Comparison of ENCODE assay signal across 16 mouse cellular contexts in the genomic region with DNA sequence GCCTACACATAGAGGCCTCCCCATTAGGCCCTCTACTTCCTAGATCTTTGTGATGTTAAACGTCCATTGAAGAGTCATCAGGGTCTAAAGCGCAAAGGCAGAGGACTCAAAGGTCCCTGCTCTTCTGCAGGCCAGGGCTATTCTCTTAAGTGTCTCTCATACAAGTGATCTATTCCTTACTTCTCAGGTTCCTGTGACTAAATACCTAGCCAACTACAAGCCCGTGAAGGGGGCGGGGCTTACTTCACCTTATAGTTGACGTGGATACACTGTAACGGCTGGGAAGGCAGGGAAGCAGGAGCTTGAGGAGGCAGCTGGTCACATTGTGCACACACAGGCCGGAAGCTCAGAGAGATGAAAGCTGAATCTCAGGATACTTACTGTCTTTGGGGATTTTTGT. TPM values are rescaled to one million over a fixed set of nuclear protein-coding genes. Genes with fewer than 3 reads are reported as not detected.
DNase-seq lines count a peak whose midpoint lies in the region; ATAC-seq and TF ChIP-seq lines count a peak whose summit lies in the region.
"Had no signal": no experiment of that assay in that cellular context is flagged by ENCODE, and none has a peak within 500 bp of the region (broad histone marks: within the 10 kb centered on the region; RNA-seq: fewer than 3 reads in every experiment).

No protein-coding gene starts in this region.

- no peak for ATAC-seq in heart, embryonic 15.5 days (replicated peaks; ENCODE audit: insufficient number of reproducible peaks, insufficient read depth, low FRiP score, low read depth)
- no peak for ATAC-seq in lung, postnatal 0 days
- no peak for ATAC-seq in limb, embryonic 13.5 days (ENCODE audit: low FRiP score, low read depth)
- ATAC-seq in liver, embryonic 11.5 days (replicated peaks; ENCODE audit: low FRiP score) = no peak
- ATAC-seq in midbrain, embryonic 11.5 days (ENCODE audit: low FRiP score) = no peak
- ATAC-seq: forebrain, embryonic 16.5 days; intestine, postnatal 0 days had no signal

- intact Hi-C loops in heart, postnatal 14 days (cut with DNase I) = no loop called here

- no peak for DNase-seq in heart, postnatal 14 days
- DNase-seq in lung, postnatal 0 days (ENCODE audit: low spot score) = no peak
- DNase-seq in lung, postnatal 14 days = no peak
- no peak for DNase-seq in liver, embryonic 11.5 days (ENCODE audit: low spot score)
- no peak for DNase-seq in retina, embryonic 14.5 days (ENCODE audit: low spot score)
- no peak for DNase-seq in midbrain, embryonic 11.5 days (ENCODE audit: low spot score, missing footprints)
- DNase-seq: adrenal gland, postnatal 14 days; cerebellum, postnatal 36 days; gastrocnemius, postnatal 14 days; thymus, postnatal 14 days had no signal

- no peaks in the 10 kb centered on the region for H3K9me3 ChIP-seq in heart, embryonic 15.5 days (replicated peaks)
- no peaks in the 10 kb centered on the region for H3K9me3 ChIP-seq in lung, postnatal 0 days (ENCODE audit: low read length)
- H3K9me3 ChIP-seq in limb, embryonic 13.5 days = no peaks in the 10 kb centered on the region
- H3K9me3 ChIP-seq in liver, embryonic 11.5 days (ENCODE audit: control insufficient read depth, low read length) = no peaks in the 10 kb centered on the region
- H3K9me3 ChIP-seq in midbrain, embryonic 11.5 days (ENCODE audit: control insufficient read depth, low read length) = no peaks in the 10 kb centered on the region
- H3K9me3 ChIP-seq: hindbrain, embryonic 12.5 days had no signal

- TF ChIP-seq CTCF in lung, postnatal 0 days (IDR thresholded peaks at IDR 0.05) = no peak

- peaks cover 11% of the 10 kb centered on the region; the same call in 1 of the 2 replicates for H3K36me3 ChIP-seq in heart, embryonic 15.5 days
- no peaks in the 10 kb centered on the region; the same call in 1 of the 2 replicates for H3K36me3 ChIP-seq in lung, postnatal 0 days (ENCODE audit: insufficient read depth, low read length)
- H3K36me3 ChIP-seq in limb, embryonic 13.5 days = peaks cover 4% of the 10 kb centered on the region; the same call in 1 of the 2 replicates
- no peaks in the 10 kb centered on the region for H3K36me3 ChIP-seq in liver, embryonic 11.5 days (ENCODE audit: control insufficient read depth, insufficient read depth, low read length)
- no peaks in the 10 kb centered on the region for H3K36me3 ChIP-seq in midbrain, embryonic 11.5 days (ENCODE audit: control insufficient read depth, insufficient read depth, low read length)
- H3K36me3 ChIP-seq: hindbrain, embryonic 12.5 days had no signal

- H3K27ac ChIP-seq in heart, embryonic 15.5 days = peak overlapping the region; percentile 97; the same call in 1 of the 2 replicates
- H3K27ac ChIP-seq in lung, postnatal 0 days (ENCODE audit: low read length) = peak overlapping the region; percentile 99
- H3K27ac ChIP-seq in limb, embryonic 13.5 days = peak overlapping the region; percentile 91
- no peak overlapping the region for H3K27ac ChIP-seq in liver, embryonic 11.5 days (ENCODE audit: low read depth, low read length)
- no peak overlapping the region for H3K27ac ChIP-seq in midbrain, embryonic 11.5 days (ENCODE audit: low read depth, low read length)
- H3K27ac ChIP-seq: hindbrain, embryonic 12.5 days had no signal

- TF ChIP-seq EP300 in lung, postnatal 0 days (IDR thresholded peaks at IDR 0.05) = no peak

- no peak overlapping the region for H3K4me2 ChIP-seq in heart, embryonic 15.5 days
- H3K4me2 ChIP-seq in lung, postnatal 0 days (replicated peaks; ENCODE audit: low read depth, low read length) = no peak overlapping the region; the same call in 1 of the 2 replicates
- H3K4me2 ChIP-seq in limb, embryonic 13.5 days (replicated peaks) = no peak overlapping the region
- H3K4me2 ChIP-seq in liver, embryonic 11.5 days = no peak overlapping the region
- H3K4me2 ChIP-seq in midbrain, embryonic 11.5 days = no peak overlapping the region
- H3K4me2 ChIP-seq: hindbrain, embryonic 12.5 days had no signal

- H3K4me1 ChIP-seq in heart, embryonic 15.5 days (replicated peaks) = peaks cover 60% of the 10 kb centered on the region
- H3K4me1 ChIP-seq in lung, postnatal 0 days (ENCODE audit: insufficient read depth, low read depth, low read length) = peaks cover 37% of the 10 kb centered on the region
- H3K4me1 ChIP-seq in limb, embryonic 13.5 days = peaks cover 62% of the 10 kb centered on the region
- peaks cover 26% of the 10 kb centered on the region for H3K4me1 ChIP-seq in liver, embryonic 11.5 days (replicated peaks; ENCODE audit: control insufficient read depth, insufficient read depth, low read length)
- H3K4me1 ChIP-seq in midbrain, embryonic 11.5 days (ENCODE audit: control insufficient read depth, insufficient read depth, low read length) = peaks cover 2% of the 10 kb centered on the region; the same call in 1 of the 2 replicates

- no peak overlapping the region for H3K4me3 ChIP-seq in heart, embryonic 15.5 days
- H3K4me3 ChIP-seq in lung, postnatal 0 days (ENCODE audit: low read depth, low read length) = no peak overlapping the region
- H3K4me3 ChIP-seq in limb, embryonic 13.5 days = no peak overlapping the region
- no peak overlapping the region for H3K4me3 ChIP-seq in liver, embryonic 11.5 days (ENCODE audit: low read depth, low read length)
- H3K4me3 ChIP-seq in midbrain, embryonic 11.5 days (ENCODE audit: low read depth, low read length) = no peak overlapping the region
- H3K4me3 ChIP-seq: erythroblast, embryonic 14.5 days; hindbrain, embryonic 12.5 days had no signal

- 84% methylated on average over 7 of the region's 7 CpGs for WGBS in heart, embryonic 15.5 days
- 61% methylated on average over 7 of the region's 7 CpGs for WGBS in lung, postnatal 0 days
- WGBS in limb, embryonic 13.5 days = 79% methylated on average over 7 of the region's 7 CpGs
- 86% methylated on average over 7 of the region's 7 CpGs for WGBS in liver, embryonic 11.5 days
- 92% methylated on average over 7 of the region's 7 CpGs for WGBS in midbrain, embryonic 11.5 days

- no peaks in the 10 kb centered on the region for H3K27me3 ChIP-seq in heart, embryonic 15.5 days
- no peaks in the 10 kb centered on the region for H3K27me3 ChIP-seq in lung, postnatal 0 days (replicated peaks; ENCODE audit: insufficient read depth, low read length)
- H3K27me3 ChIP-seq in limb, embryonic 13.5 days = no peaks in the 10 kb centered on the region
- H3K27me3 ChIP-seq in liver, embryonic 11.5 days (replicated peaks; ENCODE audit: control insufficient read depth, insufficient read depth, low read length) = peaks cover 7% of the 10 kb centered on the region; the same call in 1 of the 2 replicates
- peaks cover 5% of the 10 kb centered on the region for H3K27me3 ChIP-seq in midbrain, embryonic 11.5 days (ENCODE audit: control insufficient read depth, insufficient read depth, low read length)

- H3K9ac ChIP-seq in heart, embryonic 15.5 days = no peak overlapping the region
- no peak overlapping the region for H3K9ac ChIP-seq in lung, postnatal 0 days (replicated peaks; ENCODE audit: low read depth)
- no peak overlapping the region for H3K9ac ChIP-seq in limb, embryonic 13.5 days
- no peak overlapping the region for H3K9ac ChIP-seq in liver, embryonic 11.5 days (ENCODE audit: low read depth, low read length)
- H3K9ac ChIP-seq in midbrain, embryonic 11.5 days (ENCODE audit: low read length) = no peak overlapping the region
- H3K9ac ChIP-seq: hindbrain, embryonic 12.5 days had no signal

RNA-seq across cellular contexts. Expression of gene Anxa2, which starts 6.5 kb away (rescaled TPM):
- polyA plus RNA-seq in heart, embryonic 15.5 days (2015; fragmentation: Nextera tagmentation; extraction: Ambion mirVana) = 544 and 629 TPM in 2 replicates
- 100 to 1,000 TPM; 119 to 146 TPM for total RNA-seq in heart, postnatal 14 days (2021)
- 1,095 and 1,144 TPM in 2 replicates for polyA plus RNA-seq in lung, postnatal 0 days (2015; fragmentation: Nextera tagmentation; extraction: Ambion mirVana)
- 691 and 735 TPM in 2 replicates for polyA plus RNA-seq in limb, embryonic 13.5 days (2015; fragmentation: Nextera tagmentation; extraction: Ambion mirVana)
- 153 and 159 TPM in 2 replicates for polyA plus RNA-seq in liver, embryonic 11.5 days (2014; fragmentation: Nextera tagmentation; extraction: Ambion mirVana)
- polyA plus RNA-seq in midbrain, embryonic 11.5 days (2014; fragmentation: Nextera tagmentation; extraction: Ambion mirVana) = 176 and 180 TPM in 2 replicates

Comparison
In these comparisons a context has a peak if more than half of its experiments do, and no peak if none do; other contexts are left out.
1. H3K27ac ChIP-seq: peak in heart, embryonic 15.5 days (single experiment), lung, postnatal 0 days (single experiment) and limb, embryonic 13.5 days (single experiment); none in liver, embryonic 11.5 days (single experiment) and midbrain, embryonic 11.5 days (single experiment).